Mouse (Mus musculus): Measurements from ENCODE around the gene Etl4.

DNA sequence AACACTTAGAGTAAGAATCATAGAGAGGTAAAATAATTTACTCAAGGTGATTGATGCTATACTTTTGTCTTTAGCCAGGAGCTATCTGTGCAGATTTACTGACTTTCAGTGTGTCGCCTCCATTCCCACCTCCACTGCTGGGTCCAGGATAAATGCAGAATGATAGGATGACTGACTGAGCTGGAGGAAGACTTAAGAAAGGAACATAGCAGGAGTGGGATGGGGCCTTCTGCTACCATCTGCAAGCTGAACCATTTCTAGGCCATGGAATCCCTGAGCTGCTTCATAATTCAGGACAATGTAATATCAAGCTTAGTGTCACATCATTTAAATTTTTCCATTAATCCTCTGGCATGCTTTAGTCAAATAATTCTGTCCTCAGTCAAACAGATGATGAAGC is 20.4 kb downstream of the Etl4 start:
- TF ChIP-seq CTCF (IDR thresholded peaks at IDR 0.05; ENCODE audit: low read depth, low read length) (no peak), EP300 (IDR thresholded peaks at IDR 0.05; ENCODE audit: insufficient read depth, low read depth, low read length) (no peak), POLR2A (IDR thresholded peaks at IDR 0.05; ENCODE audit: insufficient read depth, low read length) (no peak)
